Mouse (Mus musculus) kidney, embryonic 15.5 days (tissue): Measurements from ENCODE around the gene Lrrc8a. TPM values are rescaled to one million over a fixed set of nuclear protein-coding genes. Genes with fewer than 3 reads are reported as not detected.

Source experiments
- ATAC-seq: fragments of 200-750 bp; cut with Nextera tagmentation; replicated peaks from 2 replicates; pipeline ENCODE4 v1.8.0; 2017; ENCODE audit warnings: moderate TSS enrichment; ENCODE audit not compliant: low FRiP score
- H3K27ac ChIP-seq: fragments of 300-500 bp; sonication (generic); 2 replicates; pipeline ENCODE4 v1.5.1; 2015; ENCODE audit warnings: mild to moderate bottlenecking, inconsistent platforms
- H3K27me3 ChIP-seq: fragments of 300-500 bp; sonication (generic); 2 replicates; pipeline ENCODE4 v1.6.1; 2015; ENCODE audit warnings: inconsistent platforms
- H3K36me3 ChIP-seq: fragments of 300-500 bp; sonication (generic); 2 replicates; pipeline ENCODE4 v1.6.1; 2015; ENCODE audit warnings: inconsistent platforms
- H3K4me1 ChIP-seq: fragments of 300-500 bp; sonication (generic); 2 replicates; pipeline ENCODE4 v1.6.1; 2015; ENCODE audit warnings: inconsistent platforms
- H3K4me2 ChIP-seq: fragments of 300-500 bp; sonication (generic); 2 replicates; pipeline ENCODE4 v1.6.1; 2015; ENCODE audit warnings: moderate library complexity, mild to moderate bottlenecking, inconsistent platforms
- H3K4me3 ChIP-seq: fragments of 300-500 bp; sonication (generic); replicated peaks from 2 replicates; pipeline ENCODE4 v1.5.1; 2015; ENCODE audit warnings: mild to moderate bottlenecking, inconsistent platforms
- H3K9ac ChIP-seq: fragments of 300-500 bp; sonication (generic); 2 replicates; pipeline ENCODE4 v1.6.1; 2015; ENCODE audit warnings: mild to moderate bottlenecking, inconsistent platforms
- H3K9me3 ChIP-seq: fragments of 300-500 bp; sonication (generic); replicated peaks from 2 replicates; pipeline ENCODE4 v1.6.1; 2016; ENCODE audit warnings: inconsistent platforms
- WGBS: fragments of 180-500 bp; shearing (Covaris S2); methylation state at CpG from one replicate; pipeline ENCODE4 v1.1.7; 2015; ENCODE audit warnings: mixed read lengths; 5-methylcytosine and 5-hydroxymethylcytosine counted together
- polyA plus RNA-seq: library from polyadenylated mRNA; unstranded; fragments of >200 nt; fragmentation: Nextera tagmentation; extraction: Ambion mirVana; gene quantifications from 2 replicates; pipeline ENCODE4 v1.2.1, GENCODE M21; 2015

Lrrc8a gene
- polyA plus RNA-seq, 1 experiment from 2014 or later, result 41.7 TPM

GRCm38 (mm10) chr2:30242509-30242908 lies 5.0 kb downstream of the Lrrc8a start:
- WGBS, result 47% methylated on average over 4 of the region's 4 CpGs
- no peak overlapping the region for H3K4me3 ChIP-seq
- no peaks in the 10 kb centered on the region for H3K9me3 ChIP-seq
- no peak overlapping the region for H3K9ac ChIP-seq
- H3K4me1 ChIP-seq, result peaks cover 62% of the 10 kb centered on the region
- peak overlapping the region; percentile 72 for H3K27ac ChIP-seq
- H3K27me3 ChIP-seq, result no peaks in the 10 kb centered on the region
- no peak overlapping the region for H3K4me2 ChIP-seq
- 0 out of 2 replicates have a peak, but pooled peaks have one; percentile 23 for ATAC-seq
- H3K36me3 ChIP-seq, result peaks cover 58% of the 10 kb centered on the region

DNA sequence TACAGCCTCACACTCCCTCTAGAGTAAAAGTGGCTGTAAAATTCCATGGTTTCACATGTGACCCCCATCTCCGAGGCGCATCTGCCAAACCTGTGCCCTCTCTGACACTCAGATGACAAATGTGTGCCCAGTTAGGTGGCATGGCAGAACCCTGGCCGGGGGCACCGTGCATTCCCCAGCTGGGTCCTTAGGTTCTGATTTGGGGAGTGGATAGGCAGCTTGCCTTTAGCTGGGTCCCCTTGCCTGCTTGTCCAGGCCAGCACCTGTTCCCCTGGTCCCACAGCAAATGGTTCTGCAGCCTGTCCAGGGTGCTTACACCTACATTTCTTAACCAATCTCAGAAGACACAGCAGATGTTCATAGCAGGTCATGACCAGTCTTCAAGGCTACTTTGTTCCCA lies 5.9 kb downstream of the Lrrc8a start:
- WGBS, result 83% methylated on average over 4 of the region's 4 CpGs
- H3K36me3 ChIP-seq, result peaks cover 63% of the 10 kb centered on the region
- no peak overlapping the region for H3K4me3 ChIP-seq

DNA sequence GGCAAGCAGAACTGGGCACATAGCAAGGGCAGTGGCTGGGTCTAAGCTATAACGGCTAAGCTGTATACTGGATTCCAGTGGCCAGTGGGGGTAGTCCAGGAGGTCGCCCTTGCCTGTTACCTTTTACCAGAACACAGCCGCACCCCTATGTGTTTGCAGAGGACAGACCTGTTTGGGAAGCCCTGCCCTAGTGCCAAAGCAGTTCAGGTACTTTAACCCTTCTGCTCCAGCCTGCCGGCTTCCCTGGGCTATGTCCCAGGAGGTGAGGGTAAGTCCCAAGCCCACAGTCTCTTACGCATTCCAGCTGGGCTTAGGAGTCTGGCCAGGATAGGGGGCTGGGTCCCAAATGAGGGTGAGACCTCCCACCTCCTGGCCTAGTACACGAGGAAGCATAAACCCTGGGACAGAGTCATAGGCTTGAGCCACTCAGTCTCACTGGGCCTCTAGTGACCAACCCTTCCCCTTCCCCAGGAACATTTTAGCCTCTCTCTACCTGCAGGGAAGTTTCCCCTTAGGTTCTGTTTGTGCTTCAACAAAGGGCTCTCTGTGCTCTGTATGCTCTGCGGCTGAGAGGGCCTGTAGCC lies 7.2 kb downstream of the Lrrc8a start:
- no peaks in the 10 kb centered on the region for H3K9me3 ChIP-seq
- no peak overlapping the region for H3K9ac ChIP-seq
- peaks cover 46% of the 10 kb centered on the region for H3K4me1 ChIP-seq
- H3K4me2 ChIP-seq, result no peak overlapping the region
- peaks cover 76% of the 10 kb centered on the region for H3K36me3 ChIP-seq
- H3K27me3 ChIP-seq, result no peaks in the 10 kb centered on the region
- H3K27ac ChIP-seq, result no peak overlapping the region
- ATAC-seq, result no peak
- 58% methylated on average over 7 of the region's 7 CpGs for WGBS
- H3K4me3 ChIP-seq, result no peak overlapping the region

More for the DNA sequence above, 5.9 kb downstream of the Lrrc8a start:
- no peaks in the 10 kb centered on the region for H3K27me3 ChIP-seq
- no peak for ATAC-seq
- peaks cover 59% of the 10 kb centered on the region for H3K4me1 ChIP-seq
- no peak overlapping the region for H3K4me2 ChIP-seq
- no peak overlapping the region for H3K9ac ChIP-seq
- no peaks in the 10 kb centered on the region for H3K9me3 ChIP-seq
- peak overlapping the region; percentile 72 for H3K27ac ChIP-seq

DNA sequence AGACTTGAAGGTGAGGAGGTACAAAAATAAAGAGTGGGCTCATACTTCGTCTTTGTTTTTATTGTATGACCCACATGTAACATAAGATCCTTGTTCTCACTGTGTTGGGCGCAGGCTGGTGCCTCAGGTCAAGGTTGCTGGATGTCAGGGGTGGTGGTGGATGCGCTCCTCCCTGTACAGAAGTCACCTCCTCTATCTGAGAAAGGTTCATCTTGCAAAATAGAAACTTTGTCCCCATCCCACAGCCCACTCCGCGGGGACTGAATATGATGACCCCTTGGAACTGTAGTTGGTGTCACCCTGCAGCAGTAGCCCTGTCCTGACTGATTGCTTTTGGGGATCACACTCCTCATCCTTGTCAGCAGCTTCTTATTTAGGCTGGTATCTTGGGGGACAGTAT lies 9.5 kb downstream of the Lrrc8a start:
- Histone ChIP-seq H3K4me1 (peaks cover 34% of the 10 kb centered on the region), H3K9me3 (no peaks in the 10 kb centered on the region), H3K27me3 (no peaks in the 10 kb centered on the region), H3K27ac (no peak overlapping the region), H3K9ac (no peak overlapping the region), H3K4me3 (no peak overlapping the region), H3K36me3 (peaks cover 62% of the 10 kb centered on the region), H3K4me2 (no peak overlapping the region)
- 63% methylated on average over 5 of the region's 5 CpGs for WGBS
- ATAC-seq, result no peak

GRCm38 (mm10) chr2:30247681-30248080 lies 10.2 kb downstream of the Lrrc8a start:
- no peaks in the 10 kb centered on the region for H3K27me3 ChIP-seq
- H3K9me3 ChIP-seq, result no peaks in the 10 kb centered on the region
- H3K4me1 ChIP-seq, result peaks cover 32% of the 10 kb centered on the region
- 75% methylated on average over 4 of the region's 4 CpGs for WGBS
- H3K4me2 ChIP-seq, result no peak overlapping the region
- no peak for ATAC-seq
- H3K4me3 ChIP-seq, result no peak overlapping the region
- H3K9ac ChIP-seq, result no peak overlapping the region
- peaks cover 60% of the 10 kb centered on the region for H3K36me3 ChIP-seq
- no peak overlapping the region for H3K27ac ChIP-seq

GRCm38 (mm10) chr2:30249182-30249581 lies 11.7 kb downstream of the Lrrc8a start:
- H3K27me3 ChIP-seq, result no peaks in the 10 kb centered on the region
- H3K9me3 ChIP-seq, result no peaks in the 10 kb centered on the region
- WGBS, result 95% methylated on average over 3 of the region's 3 CpGs
- no peak overlapping the region for H3K27ac ChIP-seq
- no peak overlapping the region for H3K4me3 ChIP-seq
- no peak overlapping the region for H3K4me2 ChIP-seq
- peaks cover 46% of the 10 kb centered on the region for H3K36me3 ChIP-seq
- H3K4me1 ChIP-seq, result peaks cover 29% of the 10 kb centered on the region
- H3K9ac ChIP-seq, result no peak overlapping the region
- ATAC-seq, result no peak

GRCm38 (mm10) chr2:30250166-30251128 lies 12.9 kb downstream of the Lrrc8a start:
- no peak overlapping the region for H3K4me2 ChIP-seq
- no peaks in the 10 kb centered on the region for H3K27me3 ChIP-seq
- 0 out of 2 replicates have a peak overlapping the region, but pooled peaks have one; percentile 9 for H3K27ac ChIP-seq
- no peak overlapping the region for H3K4me3 ChIP-seq
- H3K4me1 ChIP-seq, result peaks cover 22% of the 10 kb centered on the region
- 86% methylated on average over 10 of the region's 10 CpGs for WGBS
- no peak for ATAC-seq
- H3K9ac ChIP-seq, result no peak overlapping the region
- no peaks in the 10 kb centered on the region for H3K9me3 ChIP-seq
- peaks cover 50% of the 10 kb centered on the region for H3K36me3 ChIP-seq

- Histone ChIP-seq H3K27ac (peak overlapping the region; percentile 42), H3K9me3 (no peaks in the 10 kb centered on the region), H3K9ac (no peak overlapping the region), H3K36me3 (peaks cover 52% of the 10 kb centered on the region), H3K4me1 (peaks cover 22% of the 10 kb centered on the region), H3K4me2 (no peak overlapping the region), H3K4me3 (no peak overlapping the region), H3K27me3 (no peaks in the 10 kb centered on the region)
- 78% methylated on average over 5 of the region's 5 CpGs for WGBS
- peak; percentile 82 for ATAC-seq
Measured at GRCm38 (mm10) chr2:30251417-30252104, 14.0 kb downstream of the Lrrc8a start.

DNA sequence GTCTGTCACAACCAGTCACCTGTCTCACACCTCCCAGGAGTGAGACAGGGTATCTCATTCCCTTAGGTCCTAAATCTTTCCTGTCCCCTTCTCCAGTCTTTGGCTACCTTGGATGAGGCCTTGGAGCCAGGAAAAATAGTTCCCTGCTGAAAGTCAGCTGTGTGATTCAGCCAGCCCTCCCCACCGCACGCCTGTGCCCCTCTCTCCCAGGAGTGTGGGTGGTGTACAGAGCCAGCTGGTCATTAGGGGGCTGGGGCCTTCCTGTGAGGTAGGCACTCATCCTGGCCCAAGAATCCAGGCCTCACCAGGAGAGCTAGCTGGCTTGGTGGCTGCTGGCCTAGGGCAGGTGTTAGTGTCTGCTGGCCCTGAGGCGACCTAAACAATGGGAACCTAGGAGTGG lies 15.0 kb downstream of the Lrrc8a start:
- peaks cover 60% of the 10 kb centered on the region for H3K36me3 ChIP-seq
- 56% methylated on average over 3 of the region's 3 CpGs for WGBS

GRCm38 (mm10) chr2:30253809-30254208 lies 16.3 kb downstream of the Lrrc8a start:
- Histone ChIP-seq H3K4me2 (no peak overlapping the region), H3K36me3 (peaks cover 64% of the 10 kb centered on the region), H3K4me3 (no peak overlapping the region), H3K27me3 (no peaks in the 10 kb centered on the region), H3K4me1 (peaks cover 30% of the 10 kb centered on the region), H3K27ac (no peak overlapping the region), H3K9ac (no peak overlapping the region), H3K9me3 (no peaks in the 10 kb centered on the region)
- 80% methylated on average over 5 of the region's 5 CpGs for WGBS
- ATAC-seq, result no peak

More for the DNA sequence above, 15.0 kb downstream of the Lrrc8a start:
- Histone ChIP-seq H3K27me3 (no peaks in the 10 kb centered on the region), H3K4me3 (no peak overlapping the region), H3K4me2 (no peak overlapping the region), H3K9ac (no peak overlapping the region), H3K9me3 (no peaks in the 10 kb centered on the region), H3K4me1 (peaks cover 19% of the 10 kb centered on the region), H3K27ac (peak overlapping the region; percentile 42)
- ATAC-seq, result 0 out of 2 replicates have a peak, but pooled peaks have one; percentile 37

- peaks cover 67% of the 10 kb centered on the region for H3K36me3 ChIP-seq
- H3K4me3 ChIP-seq, result no peak overlapping the region
- ATAC-seq, result no peak
- H3K27ac ChIP-seq, result no peak overlapping the region
- no peaks in the 10 kb centered on the region for H3K27me3 ChIP-seq
- H3K9me3 ChIP-seq, result no peaks in the 10 kb centered on the region
- WGBS, result 94% methylated on average over 42 of the region's 42 CpGs
- no peak overlapping the region for H3K9ac ChIP-seq
- no peak overlapping the region for H3K4me2 ChIP-seq
- H3K4me1 ChIP-seq, result peaks cover 34% of the 10 kb centered on the region
Measured at GRCm38 (mm10) chr2:30255631-30256395, 18.3 kb downstream of the Lrrc8a start.
